Mouse (Mus musculus) hematopoietic multipotent progenitor cell, adult 10-12 weeks (in vitro differentiated cells): ENCODE measurements around the gene Polr2h. TPM values are rescaled to one million over a fixed set of nuclear protein-coding genes. Genes with fewer than 3 reads are reported as not detected.

Source experiments
- polyA plus RNA-seq: library from polyadenylated mRNA; stranded (reverse); fragments of >175 nt; gene quantifications from 2 replicates; pipeline ENCODE4 v1.2.3, GENCODE M21; 2012; ENCODE audit warnings: low replicate concordance

Gene Polr2h
- 0.23 and 5.3 TPM in 2 replicates for polyA plus RNA-seq

DNA sequence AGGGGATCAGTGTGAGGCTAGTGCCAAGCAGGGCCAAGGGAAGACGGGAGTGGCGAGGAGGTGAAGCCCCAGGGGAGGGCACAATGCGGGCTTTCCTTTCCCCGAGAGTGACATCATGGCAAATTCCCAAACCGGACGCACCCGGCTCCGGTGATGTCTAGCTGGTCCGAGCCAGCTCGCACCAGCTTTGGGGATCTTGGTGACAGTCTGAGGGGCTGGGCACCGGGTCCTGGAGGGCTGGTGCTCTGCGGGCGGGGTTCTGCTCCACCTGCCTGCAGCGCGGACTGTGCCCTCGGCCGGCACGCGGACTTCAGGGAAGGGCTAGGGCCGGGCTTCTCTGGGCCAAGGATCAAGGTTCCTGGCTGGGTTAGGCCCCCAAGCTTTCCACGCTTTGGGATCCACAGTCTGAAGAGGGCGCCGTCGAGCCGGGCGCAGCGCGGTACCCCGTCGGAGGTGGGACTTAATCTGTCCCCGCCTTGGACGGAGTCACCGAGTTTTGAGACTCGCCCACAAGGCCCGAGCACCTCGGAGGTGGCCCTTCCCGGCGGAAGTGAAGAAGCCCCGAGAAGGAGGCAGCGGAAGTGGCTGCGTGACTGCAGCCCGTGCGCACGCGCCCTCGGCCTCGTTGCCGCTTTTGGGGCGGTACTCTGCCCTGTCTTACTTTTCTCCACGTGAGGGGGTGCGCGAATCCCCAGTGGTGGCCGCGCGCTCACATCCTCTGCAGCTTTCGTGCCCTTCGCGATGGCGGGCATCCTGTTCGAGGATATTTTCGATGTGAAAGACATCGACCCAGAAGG is at the start of gene Polr2h, which contains the start of gene Clcn2:
TSS of gene Polr2h (plus strand) at position 485 of the 797 bp plus-strand sequence.
TSS of gene Clcn2 (minus strand) at position 566 of the 797 bp plus-strand sequence.

DNA sequence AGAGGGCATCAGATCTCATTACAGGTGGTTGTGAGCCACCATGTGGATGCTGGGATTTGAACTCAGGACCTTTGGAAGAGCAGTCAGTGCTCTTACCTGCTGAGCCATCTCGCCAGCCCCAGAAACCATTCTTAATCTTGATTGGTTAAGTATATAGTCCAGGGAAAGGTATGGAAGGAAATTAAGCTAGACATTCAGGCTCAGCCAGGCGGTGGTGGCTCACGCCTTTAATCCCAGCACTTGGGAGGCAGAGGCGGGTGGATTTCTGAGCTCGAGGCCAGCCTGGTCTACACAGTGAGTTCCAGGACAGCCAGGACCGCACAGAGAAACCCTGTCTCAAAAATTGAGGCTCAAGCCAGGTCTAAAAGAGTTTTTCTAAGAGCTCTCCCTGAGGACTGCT is 49.5 kb upstream of the Polr2h start, which contains the start of gene Eif4g1:
TSS of gene Eif4g1 (plus strand) at position 301 of the 400 bp plus-strand sequence.

DNA sequence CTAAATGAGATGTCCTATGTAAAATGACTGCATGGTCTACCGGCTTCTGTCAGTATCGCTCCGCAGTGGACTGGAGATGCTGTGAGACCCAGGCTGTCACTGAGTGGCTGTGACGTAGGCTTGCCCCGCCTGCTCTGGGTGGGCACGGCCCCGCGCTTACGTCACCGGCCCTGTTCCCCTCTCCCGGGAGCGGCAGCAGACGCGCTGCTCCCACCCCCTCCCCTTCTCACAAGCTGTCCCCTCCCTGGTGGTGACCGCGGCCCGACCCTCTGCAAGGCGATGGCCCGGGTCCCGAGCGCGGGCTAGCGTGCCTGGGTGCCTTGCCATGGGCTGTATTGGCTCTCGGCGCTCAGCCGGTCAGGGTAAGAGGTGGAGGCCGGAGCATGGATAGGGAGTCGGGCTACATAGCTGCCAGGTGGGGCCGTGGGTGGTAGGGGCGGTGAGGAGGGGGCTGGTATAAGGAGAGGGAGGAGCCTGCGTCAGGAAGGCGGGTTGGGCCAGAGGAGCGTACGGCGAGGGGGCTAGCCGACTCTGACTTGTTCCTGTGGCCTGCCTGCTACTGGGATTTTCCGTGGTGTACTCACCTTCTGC is 24.3 kb upstream of the Polr2h start, which contains the start of gene Fam131a:
TSS of gene Fam131a (plus strand) at position 131 of the 591 bp plus-strand sequence.

DNA sequence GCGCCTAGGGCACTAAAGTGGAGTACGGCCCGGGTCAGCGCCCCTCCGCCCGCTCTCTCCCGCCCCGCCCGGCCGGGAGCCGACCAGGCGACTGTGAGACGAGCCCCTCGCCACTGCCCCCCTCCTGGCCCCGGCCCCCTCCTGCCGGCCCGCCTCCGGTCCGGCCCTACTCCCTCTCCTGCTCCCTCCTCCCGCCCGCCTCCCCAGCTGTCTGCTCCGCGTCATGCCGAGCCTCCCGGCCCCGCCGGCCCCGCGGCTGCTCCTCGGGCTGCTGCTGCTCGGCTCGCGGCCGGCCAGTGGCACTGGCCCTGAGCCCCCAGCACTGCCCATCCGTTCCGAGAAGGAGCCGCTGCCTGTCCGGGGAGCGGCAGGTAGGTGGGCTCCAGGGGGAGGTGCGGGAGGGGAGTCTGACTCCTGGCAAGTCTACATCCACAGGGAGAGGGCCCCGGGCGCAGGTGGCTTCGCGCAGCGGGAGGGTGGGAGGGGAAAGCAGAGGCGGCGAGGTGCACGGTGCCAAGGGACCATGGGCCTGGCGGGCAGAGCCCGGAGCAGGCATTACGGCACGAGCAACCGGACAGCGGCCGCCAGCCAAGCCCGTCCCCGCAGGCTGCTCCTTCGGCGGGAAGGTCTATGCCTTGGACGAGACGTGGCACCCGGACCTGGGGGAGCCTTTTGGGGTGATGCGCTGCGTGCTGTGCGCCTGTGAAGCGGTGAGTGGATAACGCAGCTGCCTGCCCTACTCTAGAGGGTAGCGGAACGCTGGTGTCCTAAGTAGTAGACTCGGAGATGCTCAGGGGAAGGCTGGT is 15.7 kb downstream of the Polr2h start, which contains the start of gene Chrd:
TSS of gene Chrd (plus strand) at position 203 of the 806 bp plus-strand sequence.

DNA sequence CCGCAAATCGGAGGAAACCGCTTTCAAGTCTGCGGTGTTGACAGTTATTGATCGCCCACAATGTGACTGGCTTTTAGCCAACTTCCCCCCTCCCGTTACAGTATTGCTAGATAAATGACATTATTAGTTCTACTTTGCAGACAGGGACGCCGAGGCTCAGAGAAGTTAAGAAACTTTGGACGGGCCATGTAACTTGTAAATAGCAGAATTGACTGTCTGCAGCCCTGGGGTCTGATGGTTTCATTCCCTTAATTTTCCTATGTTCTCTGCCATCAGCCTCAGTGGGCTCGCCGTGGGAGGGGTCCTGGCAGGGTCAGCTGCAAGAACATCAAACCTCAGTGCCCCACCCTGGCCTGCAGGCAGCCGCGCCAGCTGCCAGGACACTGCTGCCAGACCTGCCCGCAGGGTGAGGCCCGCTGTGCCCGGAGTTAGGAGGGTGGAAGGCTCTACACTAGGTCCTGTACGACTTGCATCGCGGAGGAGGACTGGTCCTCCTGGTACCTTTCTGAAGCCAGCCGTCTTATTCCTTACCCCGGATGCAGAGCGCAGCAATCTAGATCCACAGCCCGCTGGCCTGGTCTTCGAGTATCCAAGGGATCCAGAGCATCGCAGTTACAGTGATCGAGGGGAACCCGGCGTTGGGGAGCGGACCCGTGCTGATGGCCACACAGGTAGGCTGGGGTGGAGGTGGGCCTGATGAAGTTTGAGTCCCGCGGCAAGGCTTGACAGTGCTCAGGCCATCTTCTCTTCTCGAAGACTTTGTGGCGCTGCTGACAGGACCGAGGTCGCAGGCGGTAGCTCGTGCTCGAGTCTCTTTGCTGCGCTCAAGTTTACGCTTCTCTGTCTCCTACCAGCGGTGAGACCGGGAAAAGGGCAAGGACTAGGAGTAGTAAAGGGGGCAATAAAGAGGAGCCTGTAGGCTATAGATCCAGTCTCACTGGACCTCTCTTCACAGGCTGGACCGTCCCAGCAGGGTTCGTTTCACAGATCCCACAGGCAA is 16.6 kb downstream of the Polr2h start, which contains the start of gene Thpo:
TSS of gene Thpo (minus strand) at position 781 of the 1,000 bp plus-strand sequence.

Other genes with a start within 250 kb of the Polr2h start
- 12.9 and 17.4 TPM in 2 replicates for gene Eif2b5, start 218.8 kb upstream of the Polr2h start, polyA plus RNA-seq
- gene Dvl3, start 200.7 kb upstream of the Polr2h start, polyA plus RNA-seq: 31.2 and 61.5 TPM in 2 replicates
- 63.6 and 66.9 TPM in 2 replicates for gene Ap2m1, start 182.2 kb upstream of the Polr2h start, polyA plus RNA-seq
- gene Abcf3, start 169.1 kb upstream of the Polr2h start, polyA plus RNA-seq: 28.8 and 31.8 TPM in 2 replicates
- 0.04 and 0.05 TPM in 2 replicates for gene Vwa5b2, start 128.2 kb upstream of the Polr2h start, polyA plus RNA-seq
- 0.40 and 5.7 TPM in 2 replicates for gene Eef1akmt4, start 106.1 kb upstream of the Polr2h start, polyA plus RNA-seq
- not detected in 2 replicates for gene Gm49333, start 106.1 kb upstream of the Polr2h start, polyA plus RNA-seq
- 12.4 and 14.8 TPM in 2 replicates for gene Alg3, start 105.9 kb upstream of the Polr2h start, polyA plus RNA-seq
- gene Camk2n2, start 96.4 kb upstream of the Polr2h start, polyA plus RNA-seq: 0.65 and 2.3 TPM in 2 replicates
- gene Ece2, start 87.8 kb upstream of the Polr2h start, polyA plus RNA-seq: not detected in 2 replicates
- 104 and 180 TPM in 2 replicates for gene Psmd2, start 66.0 kb upstream of the Polr2h start, polyA plus RNA-seq
- gene Eif4g1, start 49.4 kb upstream of the Polr2h start, polyA plus RNA-seq: 484 and 1,061 TPM in 2 replicates
- gene Fam131a, start 24.4 kb upstream of the Polr2h start, polyA plus RNA-seq: 4.5 and 6.6 TPM in 2 replicates
- 3.0 and 6.2 TPM in 2 replicates for gene Clcn2, start 81 bp downstream of the Polr2h start, polyA plus RNA-seq
- gene Chrd, start 15.5 kb downstream of the Polr2h start, polyA plus RNA-seq: not detected in 2 replicates
- not detected in 2 replicates for gene Thpo, start 16.8 kb downstream of the Polr2h start, polyA plus RNA-seq